Mouse (Mus musculus) kidney, adult 2 months (tissue): ENCODE data around the gene Dennd2a.

ENCODE experiments used
- CTCF ChIP-seq: fragments of 200-500 bp; conservative IDR thresholded peaks from 2 replicates; pipeline ENCODE4 v1.5.1; 2011; ENCODE audit warnings: low read depth, mild to moderate bottlenecking, control low read depth, low read length, moderate library complexity, mixed read lengths; ENCODE audit not compliant: insufficient read depth, insufficient read length
- POLR2A ChIP-seq: fragments of 200-500 bp; IDR thresholded peaks from one replicate; pipeline ENCODE4 v1.6.1; 2011; ENCODE audit warnings: low read depth, low read length, control low read depth

- TF ChIP-seq CTCF, result no peak
- TF ChIP-seq POLR2A, result no peak
Observed at GRCm38 (mm10) chr6:39526797-39527196, 30.9 kb downstream of the Dennd2a start.
